Mouse (Mus musculus): ENCODE data around the gene Mtg2.

- no peak for TF ChIP-seq CHD2 (IDR thresholded peaks at IDR 0.05; ENCODE audit: low read depth, low read length)
- TF ChIP-seq ZNF384 (IDR thresholded peaks at IDR 0.05; ENCODE audit: low read depth, low read length), result no peak
These were observed 47.6 kb upstream of the Mtg2 start for GRCm38 (mm10) chr2:180022751-180023150.

Measured in ES-E14 (cell line).